Mouse (Mus musculus) stomach, embryonic 15.5 days (tissue): ENCODE results near the gene Arap2. TPM values are rescaled to one million over a fixed set of nuclear protein-coding genes. Genes with fewer than 3 reads are reported as not detected.

ENCODE experiments used
- ATAC-seq: fragments of 200-750 bp; cut with Nextera tagmentation; 2 replicates; pipeline ENCODE4 v1.8.0; 2017; ENCODE audit warnings: low read depth, moderate number of reproducible peaks, moderate TSS enrichment; ENCODE audit not compliant: insufficient read depth, low FRiP score
- H3K27ac ChIP-seq: fragments of 300-500 bp; sonication (generic); 2 replicates; pipeline ENCODE4 v1.5.1; 2015; ENCODE audit warnings: mild to moderate bottlenecking, inconsistent platforms
- H3K27me3 ChIP-seq: fragments of 300-500 bp; sonication (generic); replicated peaks from 2 replicates; pipeline ENCODE4 v1.6.1; 2015; ENCODE audit warnings: inconsistent platforms
- H3K36me3 ChIP-seq: fragments of 300-500 bp; sonication (generic); 2 replicates; pipeline ENCODE4 v1.6.1; 2015; ENCODE audit warnings: inconsistent platforms
- H3K4me1 ChIP-seq: fragments of 300-500 bp; sonication (generic); 2 replicates; pipeline ENCODE4 v1.6.1; 2015; ENCODE audit warnings: inconsistent platforms
- H3K4me2 ChIP-seq: fragments of 300-500 bp; sonication (generic); 2 replicates; pipeline ENCODE4 v1.6.1; 2015; ENCODE audit warnings: mild to moderate bottlenecking, inconsistent platforms
- H3K4me3 ChIP-seq: fragments of 300-500 bp; sonication (generic); replicated peaks from 2 replicates; pipeline ENCODE4 v1.5.1; 2015; ENCODE audit warnings: inconsistent platforms
- H3K9ac ChIP-seq: fragments of 300-500 bp; sonication (generic); 2 replicates; pipeline ENCODE4 v1.6.1; 2015; ENCODE audit warnings: inconsistent platforms
- H3K9me3 ChIP-seq: fragments of 300-500 bp; sonication (generic); 2 replicates; pipeline ENCODE4 v1.6.1; 2016; ENCODE audit warnings: inconsistent platforms
- WGBS: fragments of 180-500 bp; shearing (Covaris S2); methylation state at CpG from one replicate; pipeline ENCODE4 v1.1.7; 2015; 5-methylcytosine and 5-hydroxymethylcytosine counted together
- polyA plus RNA-seq: library from polyadenylated mRNA; unstranded; fragments of >200 nt; fragmentation: Nextera tagmentation; extraction: Ambion mirVana; gene quantifications from 2 replicates; pipeline ENCODE4 v1.2.1, GENCODE M21; 2015

Gene Arap2
- polyA plus RNA-seq, result 9.0 and 12.5 TPM in 2 replicates

GRCm38 (mm10) chr5:62765784-62766701 lies at the start of gene Arap2:
Gene Arap2, minus strand, starts transcription at chr5:62766159.
- H3K4me1 ChIP-seq, result no peaks in the 10 kb centered on the region
- WGBS, result under 1% methylated on average over 74 of the region's 106 CpGs
- H3K27ac ChIP-seq, result peak within 1 kb of the TSS; percentile 83
- H3K9me3 ChIP-seq, result no peaks in the 10 kb centered on the region
- H3K36me3 ChIP-seq, result no peaks in the 10 kb centered on the region
- no peaks in the 10 kb centered on the region for H3K27me3 ChIP-seq
- peak within 1 kb of the TSS; percentile 29 for H3K9ac ChIP-seq
- ATAC-seq, result peak; percentile 89
- H3K4me2 ChIP-seq, result peak within 1 kb of the TSS; percentile 85
- H3K4me3 ChIP-seq, result peak within 1 kb of the TSS; percentile 60

- H3K36me3 ChIP-seq, result no peaks in the 10 kb centered on the region
Measured at GRCm38 (mm10) chr5:62815741-62816140, 49.8 kb upstream of the Arap2 start.

GRCm38 (mm10) chr5:62814072-62814414 lies 48.1 kb upstream of the Arap2 start:
- no peaks in the 10 kb centered on the region for H3K9me3 ChIP-seq
- ATAC-seq, result no peak
- H3K27ac ChIP-seq, result no peak overlapping the region
- no peak overlapping the region for H3K4me3 ChIP-seq
- no peaks in the 10 kb centered on the region for H3K27me3 ChIP-seq
- 72% methylated on average over 1 of the region's 1 CpGs for WGBS
- H3K36me3 ChIP-seq, result no peaks in the 10 kb centered on the region
- no peaks in the 10 kb centered on the region for H3K4me1 ChIP-seq
- no peak overlapping the region for H3K4me2 ChIP-seq
- no peak overlapping the region for H3K9ac ChIP-seq

More at GRCm38 (mm10) chr5:62815741-62816140, 49.8 kb upstream of the Arap2 start:
- H3K27ac ChIP-seq, result no peak overlapping the region
- no peaks in the 10 kb centered on the region for H3K9me3 ChIP-seq
- no peak overlapping the region for H3K4me3 ChIP-seq
- H3K4me1 ChIP-seq, result no peaks in the 10 kb centered on the region
- H3K27me3 ChIP-seq, result no peaks in the 10 kb centered on the region
- H3K4me2 ChIP-seq, result no peak overlapping the region
- WGBS, result 73% methylated on average over 1 of the region's 1 CpGs
- no peak for ATAC-seq
- no peak overlapping the region for H3K9ac ChIP-seq

- Histone ChIP-seq H3K9ac (no peak within 1 kb of the TSS), H3K27ac (no peak within 1 kb of the TSS)
Measured at GRCm38 (mm10) chr5:62813402-62814071, 47.6 kb upstream of the Arap2 start, which contains the start of gene Dthd1. Gene Dthd1, plus strand, starts transcription at chr5:62813823.

GRCm38 (mm10) chr5:62792776-62793175 lies 26.8 kb upstream of the Arap2 start:
- 84% methylated on average over 1 of the region's 1 CpGs for WGBS
- ATAC-seq, result no peak
- H3K4me2 ChIP-seq, result no peak overlapping the region

More at GRCm38 (mm10) chr5:62813402-62814071, 47.6 kb upstream of the Arap2 start, which contains the start of gene Dthd1:
- Histone ChIP-seq H3K9me3 (no peaks in the 10 kb centered on the region), H3K36me3 (no peaks in the 10 kb centered on the region), H3K27me3 (no peaks in the 10 kb centered on the region), H3K4me3 (no peak within 1 kb of the TSS), H3K4me2 (no peak within 1 kb of the TSS), H3K4me1 (no peaks in the 10 kb centered on the region)
- no peak for ATAC-seq
- WGBS, result 85% methylated on average over 6 of the region's 6 CpGs

DNA sequence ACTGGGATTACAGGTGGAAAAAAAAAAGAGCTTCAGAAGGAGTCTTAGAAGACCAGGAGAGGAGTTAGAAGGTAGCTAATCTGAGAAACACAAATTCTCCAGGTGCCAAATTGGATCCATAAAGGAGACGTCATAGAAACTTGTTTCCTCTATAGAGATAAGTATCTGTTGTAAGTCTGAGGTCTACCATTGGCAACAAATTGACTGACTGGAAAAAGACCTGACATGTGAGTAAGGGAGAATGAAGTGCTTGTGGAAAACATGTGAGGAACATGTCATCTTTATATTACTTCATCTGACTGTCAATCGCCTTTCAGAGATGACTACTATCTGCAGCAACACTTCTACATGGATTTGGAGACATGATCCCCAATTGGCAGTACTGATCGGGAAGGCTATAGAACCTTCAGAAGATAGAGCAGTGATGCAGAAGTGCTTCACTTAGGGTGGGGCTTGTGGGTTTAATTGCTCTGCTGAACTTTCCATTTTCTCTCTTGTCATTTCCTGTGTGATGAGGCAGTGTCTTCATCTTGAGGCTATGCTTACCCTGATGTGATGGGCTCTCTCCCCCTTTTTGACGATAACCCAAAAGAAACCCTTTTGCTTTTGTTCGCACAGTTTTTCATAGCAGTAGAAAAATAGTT lies 25.1 kb upstream of the Arap2 start:
- Histone ChIP-seq H3K9ac (no peak overlapping the region), H3K27ac (no peak overlapping the region), H3K27me3 (no peaks in the 10 kb centered on the region), H3K4me1 (no peaks in the 10 kb centered on the region), H3K36me3 (no peaks in the 10 kb centered on the region), H3K4me2 (no peak overlapping the region), H3K9me3 (no peaks in the 10 kb centered on the region), H3K4me3 (no peak overlapping the region)
- ATAC-seq, result no peak
- WGBS, result 89% methylated on average over 5 of the region's 5 CpGs

More at GRCm38 (mm10) chr5:62792776-62793175, 26.8 kb upstream of the Arap2 start:
- no peak overlapping the region for H3K4me3 ChIP-seq
- H3K27me3 ChIP-seq, result no peaks in the 10 kb centered on the region
- H3K4me1 ChIP-seq, result no peaks in the 10 kb centered on the region
- no peak overlapping the region for H3K9ac ChIP-seq
- no peaks in the 10 kb centered on the region for H3K9me3 ChIP-seq
- no peaks in the 10 kb centered on the region for H3K36me3 ChIP-seq
- no peak overlapping the region for H3K27ac ChIP-seq

- WGBS, result 83% methylated on average over 3 of the region's 3 CpGs
- H3K4me3 ChIP-seq, result no peak overlapping the region
- no peak for ATAC-seq
Measured at GRCm38 (mm10) chr5:62786809-62787208, 20.9 kb upstream of the Arap2 start.

DNA sequence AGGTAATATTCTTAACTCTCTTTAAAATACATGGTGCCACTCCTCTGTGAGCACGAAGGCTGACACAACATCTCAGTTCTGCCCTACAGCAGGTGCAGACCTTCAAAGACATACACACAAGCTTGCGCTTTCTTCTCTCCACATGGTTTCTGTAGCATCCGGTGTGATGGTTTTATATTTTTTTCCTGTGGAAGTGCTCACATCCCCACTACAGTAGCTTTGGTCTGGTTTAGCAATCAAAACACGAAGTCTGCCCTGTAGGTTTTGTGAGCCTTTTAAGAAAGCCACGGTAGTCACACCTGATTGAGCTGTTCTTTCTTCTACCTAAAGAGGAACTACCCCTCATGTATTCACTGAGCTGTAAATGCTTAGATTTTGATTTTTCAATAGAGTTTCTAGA lies 12.7 kb upstream of the Arap2 start:
- H3K27me3 ChIP-seq, result no peaks in the 10 kb centered on the region
- no peak overlapping the region for H3K9ac ChIP-seq
- WGBS, result 80% methylated on average over 5 of the region's 5 CpGs
- H3K9me3 ChIP-seq, result no peaks in the 10 kb centered on the region
- H3K27ac ChIP-seq, result no peak overlapping the region
- no peak overlapping the region for H3K4me3 ChIP-seq
- H3K36me3 ChIP-seq, result no peaks in the 10 kb centered on the region
- no peak for ATAC-seq
- no peak overlapping the region for H3K4me2 ChIP-seq
- H3K4me1 ChIP-seq, result no peaks in the 10 kb centered on the region

More at GRCm38 (mm10) chr5:62786809-62787208, 20.9 kb upstream of the Arap2 start:
- no peak overlapping the region for H3K4me2 ChIP-seq
- H3K4me1 ChIP-seq, result no peaks in the 10 kb centered on the region
- no peak overlapping the region for H3K27ac ChIP-seq
- no peaks in the 10 kb centered on the region for H3K9me3 ChIP-seq
- H3K9ac ChIP-seq, result no peak overlapping the region
- H3K27me3 ChIP-seq, result no peaks in the 10 kb centered on the region
- no peaks in the 10 kb centered on the region for H3K36me3 ChIP-seq

DNA sequence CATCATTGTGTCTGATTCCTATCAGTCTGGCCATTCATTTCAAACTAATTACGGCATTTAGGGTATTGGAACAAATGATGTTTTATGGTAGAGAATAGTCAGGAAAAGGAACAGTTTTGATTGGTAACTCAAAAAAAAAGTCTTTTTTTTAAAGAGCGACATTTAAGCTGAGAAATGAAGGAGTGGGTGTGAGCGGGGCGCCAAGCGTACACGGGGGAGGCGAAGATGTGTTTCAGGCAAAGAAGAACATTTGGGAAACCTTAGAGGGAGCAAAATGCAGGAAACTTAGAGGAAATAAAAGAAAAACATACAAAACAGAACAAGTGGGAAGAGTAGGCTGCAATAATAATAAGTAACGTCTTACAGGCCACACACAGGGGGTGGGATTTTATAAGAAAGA lies 11.8 kb upstream of the Arap2 start:
- H3K9me3 ChIP-seq, result no peaks in the 10 kb centered on the region
- no peak overlapping the region for H3K9ac ChIP-seq
- no peak overlapping the region for H3K4me2 ChIP-seq
- no peak for ATAC-seq
- H3K27ac ChIP-seq, result no peak overlapping the region
- no peaks in the 10 kb centered on the region for H3K4me1 ChIP-seq
- H3K36me3 ChIP-seq, result no peaks in the 10 kb centered on the region
- WGBS, result 86% methylated on average over 8 of the region's 8 CpGs
- H3K27me3 ChIP-seq, result no peaks in the 10 kb centered on the region
- no peak overlapping the region for H3K4me3 ChIP-seq

- no peak overlapping the region for H3K4me2 ChIP-seq
- no peaks in the 10 kb centered on the region for H3K9me3 ChIP-seq
- H3K4me3 ChIP-seq, result no peak overlapping the region
- H3K27me3 ChIP-seq, result no peaks in the 10 kb centered on the region
- 67% methylated on average over 11 of the region's 11 CpGs for WGBS
- no peaks in the 10 kb centered on the region for H3K4me1 ChIP-seq
- H3K27ac ChIP-seq, result no peak overlapping the region
- H3K36me3 ChIP-seq, result no peaks in the 10 kb centered on the region
- peak; percentile 84 for ATAC-seq
- no peak overlapping the region for H3K9ac ChIP-seq
Measured at GRCm38 (mm10) chr5:62771775-62772599, 6.0 kb upstream of the Arap2 start.

DNA sequence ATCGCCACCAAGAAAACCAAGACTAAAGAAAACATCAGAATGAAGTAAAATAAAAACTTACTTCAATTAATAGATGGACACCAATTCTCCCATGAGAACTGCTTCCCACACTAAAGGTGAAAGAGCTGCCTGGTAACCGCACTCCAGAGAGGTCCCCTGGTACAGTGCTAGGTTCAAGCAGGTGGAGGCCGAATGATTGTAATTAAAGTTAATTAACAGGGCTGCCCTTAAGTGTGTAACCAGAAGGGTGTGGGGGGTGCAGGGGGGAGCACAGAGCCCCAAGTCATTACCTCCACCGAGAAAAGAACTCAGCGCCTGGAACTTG lies 538 bp downstream of the Arap2 start:
- no peaks in the 10 kb centered on the region for H3K36me3 ChIP-seq
- peak overlapping the region; percentile 69; the same call in 1 of the 2 replicates for H3K27ac ChIP-seq
- 14% methylated on average over 5 of the region's 5 CpGs for WGBS
- no peaks in the 10 kb centered on the region for H3K9me3 ChIP-seq
- peak overlapping the region; percentile 85 for H3K4me2 ChIP-seq
- ATAC-seq, result peak; percentile 8; the same call in 1 of the 2 replicates
- H3K4me1 ChIP-seq, result no peaks in the 10 kb centered on the region
- peak overlapping the region; percentile 60 for H3K4me3 ChIP-seq
- peak overlapping the region; percentile 29; the same call in 1 of the 2 replicates for H3K9ac ChIP-seq
- H3K27me3 ChIP-seq, result no peaks in the 10 kb centered on the region
